Mouse (Mus musculus): ENCODE results near the gene Gm49354. TPM values are rescaled to one million over a fixed set of nuclear protein-coding genes. Genes with fewer than 3 reads are reported as not detected.
"Not testable (repeated sequence)": the region's sequence is repeated elsewhere in the genome, so short reads cannot be mapped to it uniquely, and the experiment has no call there.

Gene Gm49354
- total and polyA plus RNA-seq, 2 experiments: not detected

DNA sequence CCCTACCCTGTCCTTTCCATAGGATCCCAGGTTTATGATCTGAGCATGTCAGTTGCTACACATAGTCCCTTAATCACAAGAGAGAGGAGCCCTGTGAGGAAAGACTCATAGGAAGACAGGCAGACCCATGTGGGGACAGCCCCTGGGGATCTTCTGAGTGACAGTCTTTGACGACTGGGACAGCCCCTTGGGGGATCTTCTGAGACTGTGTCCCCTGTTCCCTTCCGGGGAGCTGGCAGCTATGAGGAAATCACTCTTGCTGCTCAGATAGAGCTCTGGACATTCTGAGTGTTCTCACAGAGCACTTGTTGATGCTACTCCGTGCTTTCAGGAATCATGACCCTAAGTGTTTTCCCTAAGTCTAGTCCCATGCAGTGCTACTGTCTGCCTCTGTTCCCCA, 68.3 kb downstream of the Gm49354 start:
- H3K27ac ChIP-seq (replicated peaks; ENCODE audit: insufficient read depth, low read depth, low read length): no peak overlapping the region
- 56% methylated on average over 3 of the region's 3 CpGs for WGBS
- H3K4me3 ChIP-seq (ENCODE audit: insufficient read depth, low read depth, low read length): no peak overlapping the region
- H3K79me2 ChIP-seq (ENCODE audit: control insufficient read depth, insufficient read depth, low read length): no peaks in the 10 kb centered on the region
- H3K27me3 ChIP-seq (ENCODE audit: control insufficient read depth, insufficient read depth, low read length): no peaks in the 10 kb centered on the region; the same call in 1 of the 2 replicates
- no peak overlapping the region for H3K9ac ChIP-seq (ENCODE audit: low read depth, low read length)
- TF ChIP-seq CTCF (IDR thresholded peaks at IDR 0.05; ENCODE audit: low read depth, low read length) (no peak), POLR2A (IDR thresholded peaks at IDR 0.05; ENCODE audit: extremely low read depth, insufficient read depth, low read length) (no peak)
- no peak for DNase-seq (ENCODE audit: extremely low read depth, low read depth, low spot score)
- H3K4me1 ChIP-seq (ENCODE audit: control insufficient read depth, insufficient read depth, low read length): no peaks in the 10 kb centered on the region
- no peaks in the 10 kb centered on the region for H3K36me3 ChIP-seq (ENCODE audit: control insufficient read depth, insufficient read depth, low read length)

DNA sequence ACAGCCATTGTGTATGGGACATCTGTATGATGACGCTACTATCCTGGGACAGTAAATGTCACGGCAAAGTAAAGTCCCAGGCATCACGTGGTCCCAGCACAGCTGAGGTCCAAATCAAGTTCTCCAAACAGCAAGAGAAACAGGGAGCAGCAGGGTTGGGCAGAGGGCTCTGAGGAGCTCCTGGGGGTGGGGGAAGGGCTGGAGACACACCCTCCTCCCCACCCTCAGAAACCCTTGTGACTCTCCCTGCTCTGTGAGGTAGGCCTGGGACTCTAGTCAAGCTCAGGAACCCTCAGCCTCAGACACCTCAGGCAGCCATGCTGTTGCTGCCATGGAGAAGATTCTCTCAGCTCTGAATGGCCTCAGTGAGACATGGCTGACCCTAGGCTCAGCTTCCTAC, 70.1 kb downstream of the Gm49354 start, which contains the start of gene Spata31d1b:
Spata31d1b (plus strand) TSS at position 301 of the 400 bp plus-strand sequence.
- H3K27ac ChIP-seq (replicated peaks; ENCODE audit: insufficient read depth, low read depth, low read length); H3K4me1 ChIP-seq (ENCODE audit: control insufficient read depth, insufficient read depth, low read length); H3K27me3 ChIP-seq (ENCODE audit: control insufficient read depth, insufficient read depth, low read length); H3K4me3 ChIP-seq (ENCODE audit: insufficient read depth, low read depth, low read length); H3K9ac ChIP-seq (ENCODE audit: low read depth, low read length); H3K36me3 ChIP-seq (ENCODE audit: control insufficient read depth, insufficient read depth, low read length); H3K79me2 ChIP-seq (ENCODE audit: control insufficient read depth, insufficient read depth, low read length); DNase-seq (ENCODE audit: extremely low read depth, low read depth, low spot score): not testable (repeated sequence)
- 77% methylated on average over 3 of the region's 3 CpGs for WGBS

- TF ChIP-seq POLR2A (IDR thresholded peaks at IDR 0.05; ENCODE audit: extremely low read depth, insufficient read depth, low read length): no peak
- no peak for TF ChIP-seq CTCF (IDR thresholded peaks at IDR 0.05; ENCODE audit: low read depth, low read length)
- H3K4me3 ChIP-seq (ENCODE audit: insufficient read depth, low read depth, low read length): no peak within 1 kb of the TSS
- no peaks in the 10 kb centered on the region for H3K36me3 ChIP-seq (ENCODE audit: control insufficient read depth, insufficient read depth, low read length)
- no peak for DNase-seq (ENCODE audit: extremely low read depth, low read depth, low spot score)
- no peaks in the 10 kb centered on the region; the same call in 1 of the 2 replicates for H3K27me3 ChIP-seq (ENCODE audit: control insufficient read depth, insufficient read depth, low read length)
- H3K27ac ChIP-seq (replicated peaks; ENCODE audit: insufficient read depth, low read depth, low read length): no peak within 1 kb of the TSS
- no peak within 1 kb of the TSS for H3K9ac ChIP-seq (ENCODE audit: low read depth, low read length)
- WGBS: 92% methylated on average over 15 of the region's 15 CpGs
- H3K79me2 ChIP-seq (ENCODE audit: control insufficient read depth, insufficient read depth, low read length): no peaks in the 10 kb centered on the region
- H3K4me1 ChIP-seq (ENCODE audit: control insufficient read depth, insufficient read depth, low read length): no peaks in the 10 kb centered on the region
Measured at GRCm38 (mm10) chr13:59710230-59710629, 71.8 kb downstream of the Gm49354 start, which contains the start of gene Spata31d1a. Gene Spata31d1a (minus strand): TSS chr13:59710330.

Other genes starting within 250 kb of the Gm49354 start
- gene Agtpbp1, start 197.0 kb downstream of the Gm49354 start, total RNA-seq (2014; rRNA removed): 10.0 and 10.5 TPM in 2 replicates
- 1.9 TPM in 2 replicates for gene Agtpbp1, start 197.0 kb downstream of the Gm49354 start, polyA plus RNA-seq (2012; rRNA removed)
- gene Naa35, start 197.0 kb downstream of the Gm49354 start, total RNA-seq (2014; rRNA removed): 27.7 and 32.3 TPM in 2 replicates
- 21.8 and 29.1 TPM in 2 replicates for gene Naa35, start 197.0 kb downstream of the Gm49354 start, polyA plus RNA-seq (2012; rRNA removed)
- gene Golm1, start 106.4 kb downstream of the Gm49354 start, total RNA-seq (2014; rRNA removed): 3.3 and 3.6 TPM in 2 replicates
- gene Golm1, start 106.4 kb downstream of the Gm49354 start, polyA plus RNA-seq (2012; rRNA removed): 1.1 and 1.2 TPM in 2 replicates
- gene 4921517D22Rik, start 88.1 kb downstream of the Gm49354 start, total RNA-seq (2014; rRNA removed): not detected in 2 replicates
- not detected in 2 replicates for gene 4921517D22Rik, start 88.1 kb downstream of the Gm49354 start, polyA plus RNA-seq (2012; rRNA removed)
- gene Spata31d1a, start 71.9 kb downstream of the Gm49354 start, total RNA-seq (2014; rRNA removed): not detected in 2 replicates
- gene Spata31d1a, start 71.9 kb downstream of the Gm49354 start, polyA plus RNA-seq (2012; rRNA removed): not detected in 2 replicates
- not detected in 2 replicates for gene Spata31d1b, start 70.0 kb downstream of the Gm49354 start, total RNA-seq (2014; rRNA removed)
- gene Spata31d1b, start 70.0 kb downstream of the Gm49354 start, polyA plus RNA-seq (2012; rRNA removed): not detected in 2 replicates
- not detected in 2 replicates for gene Spata31d1d, start 50.5 kb downstream of the Gm49354 start, total RNA-seq (2014; rRNA removed)
- not detected in 2 replicates for gene Spata31d1d, start 50.5 kb downstream of the Gm49354 start, polyA plus RNA-seq (2012; rRNA removed)
- not detected in 2 replicates for gene 1700014D04Rik, start 35.5 kb downstream of the Gm49354 start, total RNA-seq (2014; rRNA removed)
- not detected in 2 replicates for gene 1700014D04Rik, start 35.5 kb downstream of the Gm49354 start, polyA plus RNA-seq (2012; rRNA removed)
- gene Isca1, start 12.4 kb downstream of the Gm49354 start, total RNA-seq (2014; rRNA removed): 32.4 and 38.9 TPM in 2 replicates
- 52.8 and 56.9 TPM in 2 replicates for gene Isca1, start 12.4 kb downstream of the Gm49354 start, polyA plus RNA-seq (2012; rRNA removed)
- 54.2 and 56.9 TPM in 2 replicates for gene Tut7, start 40.9 kb upstream of the Gm49354 start, total RNA-seq (2014; rRNA removed)
- 15.7 and 17.7 TPM in 2 replicates for gene Tut7, start 40.9 kb upstream of the Gm49354 start, polyA plus RNA-seq (2012; rRNA removed)

Measured in liver, adult 2 months (tissue).